Mouse (Mus musculus) kidney, adult 2 months (tissue): ENCODE results near the gene Hist2h2aa1.

Experiments
- CTCF ChIP-seq: fragments of 200-500 bp; conservative IDR thresholded peaks from 2 replicates; pipeline ENCODE4 v1.5.1; 2011; ENCODE audit warnings: low read depth, mild to moderate bottlenecking, control low read depth, low read length, moderate library complexity, mixed read lengths; ENCODE audit not compliant: insufficient read depth, insufficient read length
- POLR2A ChIP-seq: fragments of 200-500 bp; IDR thresholded peaks from one replicate; pipeline ENCODE4 v1.6.1; 2011; ENCODE audit warnings: low read depth, low read length, control low read depth

DNA sequence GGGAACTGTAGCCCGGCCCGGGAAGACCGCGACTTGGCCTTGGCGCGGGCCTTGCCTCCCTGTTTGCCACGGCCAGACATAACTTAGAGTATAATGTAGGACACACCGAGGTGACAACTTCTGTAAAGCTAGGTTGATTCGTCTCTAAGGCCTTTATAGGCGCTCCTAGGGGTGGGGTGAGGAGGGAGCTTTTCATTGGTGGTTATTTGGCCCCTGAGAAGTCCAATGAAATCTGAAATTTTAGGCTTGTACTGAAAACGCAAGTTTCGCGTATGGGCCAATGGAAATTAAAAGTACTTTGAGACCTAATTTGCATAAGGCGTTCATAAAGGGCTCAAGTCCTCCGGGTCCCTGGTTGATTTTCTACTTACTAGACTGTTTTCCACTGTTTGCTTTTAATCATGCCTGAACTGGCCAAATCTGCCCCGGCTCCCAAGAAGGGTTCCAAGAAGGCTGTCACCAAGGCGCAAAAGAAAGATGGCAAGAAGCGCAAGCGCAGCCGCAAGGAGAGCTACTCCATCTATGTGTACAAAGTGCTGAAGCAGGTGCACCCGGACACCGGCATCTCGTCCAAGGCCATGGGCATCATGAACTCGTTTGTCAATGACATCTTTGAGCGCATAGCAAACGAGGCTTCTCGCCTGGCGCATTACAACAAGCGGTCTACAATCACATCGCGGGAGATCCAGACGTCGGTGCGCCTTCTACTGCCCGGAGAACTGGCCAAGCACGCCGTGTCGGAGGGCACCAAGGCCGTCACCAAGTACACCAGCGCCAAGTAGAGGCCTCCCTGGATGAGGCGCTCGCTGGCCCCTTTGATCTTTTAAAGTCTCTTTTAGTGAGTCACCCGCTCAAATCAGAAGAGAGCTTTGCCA lies 24.3 kb upstream of the Hist2h2aa1 start, which contains the start of the genes Hist2h2ac and Hist2h2be:
- TF ChIP-seq CTCF (no peak), POLR2A (peak; percentile 86)
